Mouse (Mus musculus) fibroblast of lung, adult 2 months (primary cell): ENCODE measurements around the gene Ripor3.

Experiments used
- DNase-seq: peaks from one replicate; pipeline ENCODE4 v3.0.0-alpha.2; 2011; ENCODE audit warnings: low read depth

Ripor3 gene

DNA sequence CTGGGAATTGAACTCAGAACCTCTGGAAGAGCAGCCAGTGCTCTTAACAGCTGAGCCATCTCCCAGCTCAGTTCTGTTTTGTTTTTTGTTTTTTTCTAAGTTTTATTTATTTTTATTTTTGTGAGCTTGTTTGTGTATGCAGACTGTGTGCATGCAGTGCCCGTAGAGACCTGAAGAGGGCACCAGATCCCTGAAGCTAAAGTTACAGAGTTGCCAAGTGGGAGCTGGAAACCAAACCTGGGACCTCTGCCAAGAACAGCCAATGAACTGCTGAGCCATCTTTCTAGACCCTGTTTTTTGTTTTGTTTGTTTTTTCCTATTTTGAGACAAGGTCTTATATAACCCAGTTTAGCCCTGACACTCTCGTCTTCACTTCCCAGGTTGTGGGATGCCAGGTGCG is 18.0 kb upstream of the Ripor3 start:
- no peak for DNase-seq

DNA sequence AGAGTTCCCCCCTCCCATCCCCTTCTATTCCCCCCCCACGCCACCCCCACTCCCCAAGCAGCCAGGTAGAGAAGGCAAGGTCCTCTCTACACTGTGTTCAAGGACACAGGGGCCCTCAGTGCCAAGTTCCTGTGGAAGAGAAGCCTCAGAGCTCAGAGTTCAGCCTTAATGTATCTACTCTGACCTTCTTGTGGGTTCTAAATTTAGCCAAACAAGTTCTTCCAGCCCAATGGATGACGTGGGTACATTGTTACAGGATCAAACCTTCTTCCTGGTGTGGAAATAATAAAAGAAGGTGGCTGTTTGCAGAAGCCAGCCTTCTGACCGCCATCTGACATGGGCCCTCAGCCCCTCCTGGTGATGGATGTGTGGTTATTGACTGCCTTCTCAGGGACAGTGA is 16.0 kb upstream of the Ripor3 start:
- no peak for DNase-seq

DNA sequence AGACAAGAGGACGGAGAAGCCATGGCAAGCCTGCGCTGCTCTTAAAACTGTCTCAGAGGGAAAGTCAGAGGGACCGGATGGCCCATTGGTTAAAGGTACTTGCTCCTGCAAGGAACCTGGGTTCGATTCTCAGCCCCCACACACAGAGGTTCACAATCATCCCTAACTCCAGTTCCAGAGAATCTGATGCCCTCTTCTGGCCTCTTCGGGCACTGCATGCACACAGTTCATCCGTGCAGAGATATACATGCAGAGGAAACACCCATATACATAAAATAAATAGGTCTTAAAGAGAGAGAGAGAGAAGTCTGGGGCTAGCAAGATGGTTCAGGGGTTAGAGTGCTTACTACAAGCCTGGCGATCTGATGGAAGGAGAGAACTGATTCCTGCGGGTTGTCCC is 15.5 kb upstream of the Ripor3 start:
- no peak for DNase-seq

DNA sequence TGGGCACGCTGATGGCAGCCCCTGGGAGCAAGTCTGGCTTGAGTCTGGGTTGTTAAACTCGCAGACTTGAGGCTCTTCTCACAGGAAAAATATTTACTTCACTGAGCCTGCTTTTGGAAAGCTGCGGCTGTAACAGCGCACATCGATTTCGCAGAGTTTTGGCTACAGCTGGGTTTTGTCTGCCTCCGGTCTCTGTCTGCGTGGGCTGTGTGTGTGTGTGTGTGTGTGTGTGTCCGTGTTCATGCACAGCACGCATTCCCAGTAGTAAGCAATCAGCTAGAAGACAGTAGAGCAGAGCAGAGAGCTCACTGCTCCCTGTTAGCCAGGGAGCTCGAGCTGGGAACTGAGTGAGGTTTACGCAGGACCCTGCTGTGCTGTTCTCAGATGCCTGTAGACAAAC is 14.8 kb upstream of the Ripor3 start:
- DNase-seq, result no peak

DNA sequence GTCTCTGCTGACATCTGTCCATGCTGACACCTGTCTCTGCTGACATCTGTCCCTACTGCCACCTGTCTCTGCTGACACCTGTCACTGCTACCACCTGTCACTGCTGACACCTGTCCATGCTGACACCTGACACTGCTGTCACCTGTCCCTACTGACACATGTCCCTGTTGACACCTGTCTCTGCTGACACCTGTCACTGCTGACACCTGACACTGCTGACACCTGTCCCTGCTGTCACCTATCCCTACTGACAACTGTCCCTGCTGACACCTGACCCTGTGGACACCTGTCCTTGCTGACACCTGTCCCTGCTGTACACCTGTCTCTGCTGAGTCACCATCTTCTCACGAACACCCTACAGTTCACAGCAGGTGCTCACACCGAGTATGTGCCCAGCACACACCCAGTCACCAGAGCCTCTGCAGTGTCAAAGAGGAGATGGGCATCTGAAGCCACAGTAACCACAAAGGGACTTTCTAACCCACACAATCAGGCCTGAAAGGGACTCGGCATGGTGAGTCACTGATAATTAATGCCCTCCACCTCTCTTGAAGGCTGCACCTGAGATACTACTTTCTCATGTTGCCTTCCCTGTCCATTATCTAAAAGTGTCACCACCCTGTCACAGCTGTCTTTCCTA is 13.5 kb upstream of the Ripor3 start:
- DNase-seq, result no peak

DNA sequence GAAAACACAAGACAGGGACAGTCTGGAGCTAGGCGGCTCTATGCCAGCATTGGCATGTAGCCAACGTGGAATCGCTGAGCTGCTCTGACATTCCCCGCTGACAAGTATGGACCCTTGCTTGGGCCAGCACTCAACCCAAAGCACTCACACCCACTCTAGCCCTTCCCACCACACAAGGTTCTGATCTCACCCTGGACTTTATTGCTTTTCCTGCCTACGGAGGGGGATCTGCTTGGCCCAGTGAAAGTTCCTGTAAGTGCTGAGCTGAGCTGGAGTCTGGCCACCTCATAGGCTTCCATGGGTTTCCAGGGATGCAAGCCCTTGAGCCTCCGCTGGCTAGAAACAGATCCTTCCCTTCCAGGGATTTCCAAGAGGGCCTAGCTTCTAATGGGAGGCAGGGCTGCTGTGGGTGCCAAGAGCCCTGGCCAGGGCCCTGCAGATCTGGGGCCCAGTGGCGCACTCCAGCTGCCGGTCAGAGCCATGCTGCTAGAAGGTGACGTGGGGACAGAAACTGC is 8.8 kb upstream of the Ripor3 start:
- no peak for DNase-seq

DNA sequence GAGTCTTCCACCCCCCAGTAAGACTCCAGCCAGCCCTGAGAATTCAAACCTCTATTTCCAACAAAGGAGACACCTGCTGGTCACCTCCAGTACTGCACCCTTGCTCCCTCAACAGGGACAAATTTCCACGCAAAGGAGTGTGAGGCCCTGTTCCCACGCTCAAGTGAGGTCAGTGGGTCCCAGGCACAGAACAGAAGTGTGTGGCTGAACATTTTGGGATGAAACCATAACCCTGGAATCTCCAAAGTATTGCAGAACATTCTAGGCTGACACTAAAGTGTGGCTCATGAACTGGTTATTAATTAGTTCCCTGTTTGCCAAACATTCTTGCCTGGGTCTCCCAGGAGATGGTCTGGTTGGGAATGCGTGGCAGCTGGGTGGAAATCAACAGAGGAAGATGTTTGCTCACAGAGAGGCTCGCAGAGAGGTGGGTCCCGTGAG is 6.6 kb upstream of the Ripor3 start:
- no peak for DNase-seq

DNA sequence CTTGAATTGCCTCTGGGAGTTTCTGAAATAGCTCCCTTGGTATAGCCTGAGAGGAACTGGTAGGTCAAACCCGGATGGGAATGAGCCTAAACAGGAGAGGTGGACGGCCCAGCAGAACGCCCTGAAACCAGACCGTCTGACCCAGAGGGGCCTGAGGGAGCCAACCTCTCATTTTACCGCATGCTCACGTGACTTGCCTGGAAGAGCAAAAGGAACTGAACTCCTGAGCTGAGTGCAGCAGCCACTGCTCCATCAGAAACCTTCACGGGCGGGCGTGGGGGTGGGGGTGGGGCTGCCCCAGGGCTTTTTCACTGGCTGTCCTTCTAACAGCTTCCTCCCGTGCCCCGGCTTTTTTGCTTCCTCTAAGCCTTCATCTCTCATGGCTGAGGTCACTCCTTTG is 475 bp upstream of the Ripor3 start:
- no peak for DNase-seq

DNA sequence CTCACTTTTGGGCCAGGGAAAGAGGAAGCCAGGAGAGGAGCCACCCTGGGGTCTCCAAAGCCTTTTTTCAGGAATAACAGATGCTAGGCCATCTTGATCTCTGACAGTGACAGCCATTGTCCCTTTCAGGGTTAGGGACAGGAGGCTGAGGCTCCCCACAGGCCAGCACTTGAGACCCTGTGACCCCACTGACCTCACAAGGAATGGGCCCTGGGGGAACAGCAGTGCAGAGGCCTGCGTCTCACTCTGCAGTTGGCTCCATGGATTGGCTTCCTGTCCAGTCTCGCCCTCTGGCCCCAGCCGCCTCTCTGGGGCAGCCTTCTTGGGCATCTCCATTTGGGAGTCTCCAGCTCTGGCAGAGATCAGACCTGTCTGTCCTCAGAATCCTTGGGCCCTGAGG is 2.3 kb downstream of the Ripor3 start:
- DNase-seq, result no peak

DNA sequence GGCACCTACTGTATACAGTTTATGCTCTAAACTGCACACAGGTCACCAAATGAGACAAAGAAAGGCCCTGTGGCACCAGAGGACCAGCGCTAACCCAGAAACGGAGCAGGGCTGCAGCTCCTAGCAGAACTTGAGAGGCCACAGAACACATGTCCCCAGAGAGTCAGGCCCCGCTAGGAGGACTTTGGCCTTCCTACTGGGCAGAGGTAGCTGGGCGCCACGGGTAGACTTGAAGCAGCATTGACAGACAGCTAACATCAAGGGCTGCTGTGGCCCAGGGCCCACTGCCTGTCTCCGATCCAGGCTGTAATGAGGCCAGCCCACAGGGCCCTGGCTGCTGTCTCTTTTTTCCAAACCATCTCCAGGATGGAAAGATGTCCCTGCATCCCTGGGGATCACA is 3.9 kb downstream of the Ripor3 start:
- no peak for DNase-seq

DNA sequence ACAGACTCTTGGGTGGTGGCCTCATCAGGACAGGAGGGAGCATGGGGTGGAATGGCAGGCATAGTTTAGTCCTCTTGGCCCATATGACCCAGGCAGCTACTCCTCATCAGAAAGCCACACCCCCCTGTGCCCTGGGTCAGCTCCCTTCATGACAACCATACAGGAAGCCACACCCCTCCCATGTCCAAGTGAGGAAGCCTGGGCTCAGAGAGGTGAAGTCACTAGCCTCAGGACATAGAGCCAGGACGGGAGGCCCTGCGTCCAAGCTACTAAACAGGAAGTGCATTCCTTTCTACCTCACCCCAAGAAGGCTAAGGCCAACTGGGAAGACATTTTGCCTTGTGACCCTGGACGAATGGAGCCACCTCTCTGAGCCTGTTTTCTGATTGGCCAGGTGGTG is 4.8 kb downstream of the Ripor3 start:
- DNase-seq, result no peak

DNA sequence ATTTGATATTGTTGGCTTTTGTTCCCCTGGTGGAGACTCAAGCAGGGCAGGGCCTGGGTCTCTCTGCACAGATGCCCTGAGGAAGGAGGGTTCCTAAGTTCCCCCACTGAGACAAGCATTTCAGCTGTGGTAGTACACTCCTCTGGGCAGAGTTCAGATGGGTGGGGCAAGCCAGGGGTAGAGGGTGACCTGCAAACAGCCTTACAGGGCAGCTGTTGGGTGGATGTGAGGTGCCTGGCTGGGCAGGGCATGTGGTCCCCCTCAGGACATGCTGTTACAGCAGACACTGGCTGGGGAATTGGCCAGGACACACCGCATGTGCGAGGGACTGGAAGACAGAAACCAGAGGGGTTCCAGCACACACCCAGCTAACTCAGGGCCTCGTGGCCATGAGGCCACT is 5.4 kb downstream of the Ripor3 start:
- DNase-seq, result no peak

DNA sequence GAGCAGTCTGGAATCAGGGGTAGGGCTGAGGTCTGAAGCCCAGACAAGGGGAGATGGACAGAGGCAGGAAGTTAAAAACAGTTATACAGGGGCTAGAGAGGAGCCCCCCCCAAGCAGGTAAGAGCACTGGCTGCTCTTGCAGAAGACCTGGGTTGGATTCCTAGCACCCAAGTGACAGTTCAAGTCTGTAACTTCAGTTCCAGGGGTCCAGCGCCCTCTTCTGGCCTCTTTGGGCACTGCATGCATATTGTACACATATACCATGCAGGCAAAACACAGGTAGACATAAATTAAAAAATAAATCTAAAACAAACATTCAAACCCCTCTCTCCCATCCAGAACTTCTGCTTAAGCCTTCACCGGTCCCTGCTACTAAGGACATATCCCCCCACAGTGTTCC is 6.0 kb downstream of the Ripor3 start:
- DNase-seq, result no peak

DNA sequence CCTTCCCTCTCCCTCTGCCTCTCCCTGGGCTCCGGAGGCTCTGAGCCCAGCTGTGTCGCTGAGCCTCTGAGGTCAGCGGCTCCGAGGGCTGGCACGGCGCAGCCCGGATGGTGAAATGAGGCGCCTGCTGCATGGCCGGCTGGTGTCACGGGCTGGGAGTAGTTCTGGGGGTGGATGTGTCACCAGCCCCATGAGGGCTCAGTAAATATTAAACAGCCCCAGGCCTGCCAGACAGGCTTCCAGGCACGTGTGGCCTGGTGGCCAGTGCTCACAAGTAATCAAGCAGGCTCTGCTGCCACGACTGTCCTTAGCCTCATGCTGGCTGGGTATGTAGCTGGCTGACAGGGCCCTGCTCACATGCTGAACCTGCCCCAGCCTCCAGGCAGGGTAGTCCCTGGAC is 7.0 kb downstream of the Ripor3 start:
- no peak for DNase-seq

DNA sequence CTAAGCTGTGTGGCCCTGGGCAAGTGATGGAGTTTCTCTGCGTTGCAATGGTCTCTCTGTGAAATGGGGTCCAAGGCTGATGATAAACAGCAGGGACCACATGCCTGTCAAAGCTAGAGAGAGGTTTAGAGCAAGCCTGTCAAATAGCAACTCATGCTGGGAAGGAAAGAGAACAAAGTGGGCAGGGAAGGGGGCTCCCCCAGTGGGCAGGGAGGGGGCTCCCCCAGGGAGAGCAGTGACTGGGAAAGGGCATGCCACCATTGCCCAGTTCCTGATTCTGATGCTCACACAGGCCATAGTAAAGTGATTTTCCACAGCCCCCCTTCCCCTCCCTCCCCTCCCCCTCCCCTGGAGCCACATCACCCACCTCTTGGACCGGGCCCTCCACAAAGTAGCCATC is 7.5 kb downstream of the Ripor3 start:
- DNase-seq, result no peak

DNA sequence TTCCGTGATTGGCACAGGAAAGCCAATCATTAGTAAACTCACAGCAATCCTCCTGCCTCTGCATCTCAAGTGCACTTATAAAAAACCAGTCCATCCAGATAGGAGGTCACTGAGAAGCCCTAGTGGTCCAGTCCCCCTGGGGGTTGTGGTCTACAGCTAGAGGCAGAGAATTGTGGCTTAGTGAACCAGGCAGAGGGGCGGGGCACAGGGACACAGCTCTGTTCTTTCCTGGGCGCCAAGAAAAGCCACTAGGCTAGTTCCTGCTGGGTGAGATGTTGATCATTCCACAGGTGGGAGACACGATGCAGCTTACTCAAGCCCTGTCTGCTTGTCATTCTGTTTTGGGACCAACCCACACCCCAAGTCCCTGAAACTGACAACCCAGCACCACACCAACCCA is 8.2 kb downstream of the Ripor3 start:
- DNase-seq, result no peak

DNA sequence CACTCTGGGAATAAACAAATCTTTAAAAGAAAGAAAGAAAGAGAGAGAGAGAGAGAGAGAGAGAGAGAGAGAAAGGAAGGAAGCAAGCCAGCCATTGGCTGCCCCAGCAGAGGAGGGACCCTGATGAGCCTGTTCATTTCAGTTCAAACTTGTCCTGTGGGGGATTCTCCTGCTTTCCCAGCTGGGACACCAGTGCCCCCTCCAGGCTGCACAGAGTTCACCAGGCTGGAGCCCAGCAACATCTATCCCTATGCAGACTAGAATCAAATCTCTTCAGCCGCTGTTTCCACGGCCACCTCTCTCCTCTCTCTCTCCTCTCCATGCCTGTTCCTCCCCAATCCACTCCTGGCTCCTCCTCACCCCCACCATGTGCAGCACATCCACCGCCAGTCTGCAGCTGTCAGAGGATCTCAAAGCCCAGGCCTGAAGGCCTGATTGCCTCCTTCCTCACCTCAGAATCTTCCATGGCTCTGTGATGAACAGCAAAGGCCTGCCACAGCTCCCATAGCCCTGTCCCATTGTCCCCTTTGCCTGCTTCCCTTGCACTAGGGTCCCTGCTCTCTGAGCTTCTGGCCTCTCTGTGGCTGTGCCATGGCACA is 11.2 kb downstream of the Ripor3 start:
- DNase-seq, result no peak

DNA sequence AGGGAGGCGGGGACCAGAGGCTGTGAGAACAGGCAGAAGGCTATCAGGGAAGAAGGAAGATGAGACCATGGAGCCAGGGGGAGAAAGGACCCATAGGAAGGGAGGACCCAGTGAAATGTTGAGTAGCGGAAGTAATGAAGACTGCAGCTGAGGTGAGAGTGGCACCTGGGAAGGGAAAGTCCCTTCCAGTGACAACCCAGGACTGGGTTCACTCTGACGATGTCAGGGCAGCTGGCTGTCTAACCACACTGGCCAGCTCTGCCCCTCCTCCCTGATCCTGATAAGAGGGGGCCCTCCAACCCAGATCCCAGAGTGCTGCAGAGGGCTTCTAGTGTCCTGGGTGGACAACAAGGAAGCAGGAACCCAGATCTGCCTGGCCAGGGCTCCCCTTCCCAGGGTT is 12.9 kb downstream of the Ripor3 start:
- no peak for DNase-seq

DNA sequence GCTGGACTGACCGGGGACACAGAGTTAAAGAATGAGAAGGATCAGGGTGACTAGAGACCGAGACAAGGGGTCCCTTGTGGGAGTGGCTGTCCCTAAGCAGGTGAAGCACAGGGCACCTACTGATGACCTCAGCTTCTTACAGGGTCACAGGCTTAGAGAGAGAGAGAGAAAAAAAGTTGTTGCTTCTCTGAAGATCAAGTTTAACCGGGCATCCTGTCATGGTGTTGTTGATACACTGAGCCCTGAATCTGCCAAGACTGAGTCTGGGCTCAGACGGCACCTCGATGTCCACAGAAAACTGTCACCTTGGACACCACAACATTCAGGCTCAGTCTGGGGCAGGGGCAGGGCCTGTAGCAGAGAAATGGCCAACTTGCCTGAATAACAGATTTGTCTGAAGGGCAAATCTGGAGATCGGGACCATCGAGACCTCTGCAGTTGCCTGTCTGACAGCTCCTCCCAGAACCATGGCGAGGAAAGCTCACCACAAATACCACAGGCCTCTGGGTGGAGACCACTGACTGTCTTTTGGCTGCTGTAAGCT is 13.7 kb downstream of the Ripor3 start:
- no peak for DNase-seq

DNA sequence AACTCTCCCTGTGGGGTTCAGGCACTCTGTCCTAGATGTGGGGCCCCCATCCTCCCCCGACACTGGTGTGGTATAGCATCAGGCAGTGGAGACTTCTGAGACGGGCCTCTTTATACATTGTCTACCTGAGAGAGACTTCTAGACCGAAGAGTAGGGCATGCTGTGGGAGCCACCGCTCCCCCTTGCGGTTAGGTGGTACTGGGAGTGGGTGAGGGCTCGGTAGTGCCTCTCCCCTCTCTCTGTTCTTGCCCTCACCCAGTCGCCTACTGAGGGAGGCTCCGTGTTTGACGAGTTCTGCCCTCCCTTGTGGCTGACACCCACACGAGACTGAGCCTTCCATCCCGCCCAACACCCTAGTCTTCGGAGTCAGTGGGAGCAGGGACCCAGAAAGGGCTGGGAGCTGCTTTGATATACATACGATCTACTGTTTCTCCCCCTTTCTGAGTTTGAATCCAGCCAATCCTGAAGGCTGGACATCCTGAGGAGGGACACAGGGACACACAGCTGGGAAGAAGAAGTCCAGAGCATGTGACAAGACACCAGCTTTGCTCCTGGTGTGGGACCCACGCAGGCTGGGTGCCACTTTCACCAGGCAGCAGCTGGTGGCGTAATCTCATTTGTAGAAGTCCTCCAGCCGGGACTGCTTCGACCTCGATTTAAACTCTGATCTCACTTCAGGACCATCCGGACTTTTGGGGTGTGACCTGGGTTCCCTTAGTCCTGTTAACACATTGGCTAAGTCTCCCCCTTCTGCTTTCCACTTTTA is 14.4 kb downstream of the Ripor3 start:
- DNase-seq, result no peak

DNA sequence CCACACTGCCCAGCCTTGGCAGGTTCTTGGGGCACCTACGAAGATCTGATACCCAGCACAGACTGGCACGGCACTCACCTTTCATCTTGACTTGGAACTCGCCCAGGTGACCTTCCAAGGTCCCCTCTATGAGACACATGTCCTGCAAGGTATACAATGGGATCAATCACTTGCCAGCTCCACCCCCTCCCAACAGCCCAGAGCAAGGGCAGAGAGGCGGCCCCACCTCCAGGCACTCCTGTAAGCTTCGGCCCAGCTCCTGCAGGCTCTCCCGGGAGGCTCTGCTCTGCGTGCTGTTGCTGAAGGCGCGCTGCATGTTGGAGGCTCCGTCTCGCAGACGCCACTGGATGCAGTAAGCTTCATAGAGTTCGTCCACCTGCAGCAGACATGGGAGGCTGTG is 17.2 kb downstream of the Ripor3 start:
- DNase-seq, result no peak

DNA sequence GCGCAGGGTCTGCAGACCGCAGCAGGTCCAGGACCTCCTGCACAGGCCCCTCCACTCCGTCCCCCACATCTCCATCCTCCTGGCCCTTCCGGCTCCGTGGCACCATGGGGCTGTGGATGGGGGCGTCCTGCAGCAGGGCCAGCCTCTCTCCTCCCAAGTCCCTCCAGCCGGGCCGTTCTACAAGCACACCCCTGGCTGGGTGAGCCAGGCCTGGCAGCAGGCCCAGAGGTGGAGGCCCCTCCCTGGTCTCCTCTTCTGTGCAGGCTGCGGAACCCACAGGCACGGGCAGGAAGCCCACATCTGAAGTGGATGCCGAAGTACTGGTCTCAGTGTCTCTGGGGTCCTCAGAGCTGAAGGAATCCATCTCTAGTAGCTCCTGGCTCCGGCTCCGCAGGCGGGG is 21.1 kb downstream of the Ripor3 start:
- no peak for DNase-seq

DNA sequence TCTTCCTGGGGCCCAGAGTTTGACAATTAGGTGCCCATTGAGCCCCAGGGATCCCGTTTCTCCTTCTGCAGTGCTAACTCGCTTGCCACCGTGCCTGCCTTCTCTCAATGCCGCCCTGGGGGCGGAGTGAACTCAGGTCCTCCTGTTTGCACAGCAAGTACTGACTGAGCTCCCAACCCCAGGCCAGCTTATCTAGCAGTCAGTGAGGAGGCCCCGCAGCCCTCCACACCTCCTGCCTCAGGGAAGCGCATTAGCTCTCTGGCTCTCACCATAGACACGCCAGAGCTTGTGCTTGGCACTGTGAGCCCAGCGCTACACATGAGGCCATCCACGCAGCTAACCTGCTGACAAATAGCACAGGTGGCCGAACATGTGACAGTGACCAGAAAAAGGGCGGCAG is 22.8 kb downstream of the Ripor3 start:
- no peak for DNase-seq
